Mouse (Mus musculus) midbrain, embryonic 12.5 days (tissue): ENCODE results near the gene Bpifa1. TPM values are rescaled to one million over a fixed set of nuclear protein-coding genes. Genes with fewer than 3 reads are reported as not detected.

ENCODE experiments used
- polyA plus RNA-seq: library from polyadenylated mRNA; unstranded; fragments of >200 nt; fragmentation: Nextera tagmentation; extraction: Ambion mirVana; gene quantifications from 2 replicates; pipeline ENCODE4 v1.2.1, GENCODE M21; 2016

Gene Bpifa1
- polyA plus RNA-seq, 1 experiment from 2014 or later = not detected

Other genes with a start within 250 kb of the Bpifa1 start
- not detected in 2 replicates for gene Bpifb6, start 242.5 kb upstream of the Bpifa1 start, polyA plus RNA-seq
- gene Bpifb3, start 224.7 kb upstream of the Bpifa1 start, polyA plus RNA-seq = not detected in 2 replicates
- gene Bpifb4, start 204.7 kb upstream of the Bpifa1 start, polyA plus RNA-seq = not detected in 2 replicates
- gene Bpifa6, start 167.9 kb upstream of the Bpifa1 start, polyA plus RNA-seq = not detected in 2 replicates
- not detected in 2 replicates for gene Bpifa2, start 134.6 kb upstream of the Bpifa1 start, polyA plus RNA-seq
- not detected in 2 replicates for gene Bpifa3, start 12.5 kb upstream of the Bpifa1 start, polyA plus RNA-seq
- not detected in 2 replicates for gene Bpifa5, start 19.7 kb downstream of the Bpifa1 start, polyA plus RNA-seq
- gene Bpifb1, start 47.9 kb downstream of the Bpifa1 start, polyA plus RNA-seq = not detected in 2 replicates
- gene Bpifb5, start 80.9 kb downstream of the Bpifa1 start, polyA plus RNA-seq = 0.22 TPM in 1 of 2 replicates, not detected in the other
- gene Bpifb9a, start 115.0 kb downstream of the Bpifa1 start, polyA plus RNA-seq = not detected in 2 replicates
- gene Bpifb9b, start 164.3 kb downstream of the Bpifa1 start, polyA plus RNA-seq = not detected in 2 replicates
- gene Cdk5rap1, start 230.1 kb downstream of the Bpifa1 start, polyA plus RNA-seq = 14.3 and 15.4 TPM in 2 replicates